Mouse (Mus musculus): ENCODE data around the gene Mrgprd. TPM values are rescaled to one million over a fixed set of nuclear protein-coding genes. Genes with fewer than 3 reads are reported as not detected.

The Mrgprd gene
- polyA plus RNA-seq, 3 experiments from 2014 or later = not detected

GRCm38 (mm10) chr7:145302488-145303285, 11.9 kb upstream of the Mrgprd start:
- no peak for ATAC-seq

GRCm38 (mm10) chr7:145304153-145304552, 10.5 kb upstream of the Mrgprd start:
- ATAC-seq = no peak

- ATAC-seq = no peak
These were observed 7.0 kb upstream of the Mrgprd start for GRCm38 (mm10) chr7:145307636-145308035.

GRCm38 (mm10) chr7:145308061-145308675, 6.5 kb upstream of the Mrgprd start:
- ATAC-seq = no peak

- no peak for ATAC-seq
These were observed 5.8 kb upstream of the Mrgprd start for GRCm38 (mm10) chr7:145308866-145309265.

GRCm38 (mm10) chr7:145309877-145310276, 4.8 kb upstream of the Mrgprd start:
- no peak for ATAC-seq

GRCm38 (mm10) chr7:145310526-145310925, 4.1 kb upstream of the Mrgprd start:
- ATAC-seq = no peak

GRCm38 (mm10) chr7:145312137-145312536, 2.5 kb upstream of the Mrgprd start:
- ATAC-seq = no peak

GRCm38 (mm10) chr7:145317522-145317921, 2.9 kb downstream of the Mrgprd start:
- no peak for ATAC-seq

GRCm38 (mm10) chr7:145319481-145319880, 4.8 kb downstream of the Mrgprd start:
- no peak for ATAC-seq

GRCm38 (mm10) chr7:145323607-145324006, 9.0 kb downstream of the Mrgprd start:
- ATAC-seq = no peak

- ATAC-seq = no peak
These were observed 11.1 kb downstream of the Mrgprd start for GRCm38 (mm10) chr7:145325697-145326096.

- no peak for ATAC-seq
These were observed 15.3 kb downstream of the Mrgprd start for GRCm38 (mm10) chr7:145329982-145330381.

GRCm38 (mm10) chr7:145330641-145331040, 16.0 kb downstream of the Mrgprd start:
- no peak for ATAC-seq

- no peak for ATAC-seq
These were observed 17.9 kb downstream of the Mrgprd start for GRCm38 (mm10) chr7:145332376-145333041.

- no peak for ATAC-seq
These were observed 19.3 kb downstream of the Mrgprd start for GRCm38 (mm10) chr7:145333936-145334335.

GRCm38 (mm10) chr7:145334428-145335027, 19.9 kb downstream of the Mrgprd start:
- no peak for ATAC-seq

GRCm38 (mm10) chr7:145335199-145335598, 20.6 kb downstream of the Mrgprd start:
- ATAC-seq = no peak

- no peak for ATAC-seq
These were observed 21.1 kb downstream of the Mrgprd start for GRCm38 (mm10) chr7:145335616-145336332.

GRCm38 (mm10) chr7:145337889-145338288, 23.3 kb downstream of the Mrgprd start:
- no peak for ATAC-seq

GRCm38 (mm10) chr7:145340248-145340904, 25.7 kb downstream of the Mrgprd start:
- no peak for ATAC-seq

Measured in inflammation-experienced regulatory T-cells, adult 6 months (primary cell).